Mouse (Mus musculus) thymus, adult 2 months (tissue): ENCODE data around the gene Gmppb.

ENCODE experiments used
- CTCF ChIP-seq: fragments of 200-500 bp; IDR thresholded peaks from 2 replicates; pipeline ENCODE4 v1.5.1; 2012; ENCODE audit warnings: mild to moderate bottlenecking, control low read depth, low read length, moderate library complexity, borderline replicate concordance; ENCODE audit not compliant: control insufficient read depth, poor library complexity, insufficient read depth; ENCODE audit errors: extremely low read depth
- POLR2A ChIP-seq: fragments of 200-500 bp; IDR thresholded peaks from 2 replicates; pipeline ENCODE4 v1.6.1; 2012; ENCODE audit warnings: mild to moderate bottlenecking, low read length, control low read depth, moderate library complexity; ENCODE audit not compliant: control insufficient read depth, poor library complexity, insufficient read depth; ENCODE audit errors: extremely low read depth

DNA sequence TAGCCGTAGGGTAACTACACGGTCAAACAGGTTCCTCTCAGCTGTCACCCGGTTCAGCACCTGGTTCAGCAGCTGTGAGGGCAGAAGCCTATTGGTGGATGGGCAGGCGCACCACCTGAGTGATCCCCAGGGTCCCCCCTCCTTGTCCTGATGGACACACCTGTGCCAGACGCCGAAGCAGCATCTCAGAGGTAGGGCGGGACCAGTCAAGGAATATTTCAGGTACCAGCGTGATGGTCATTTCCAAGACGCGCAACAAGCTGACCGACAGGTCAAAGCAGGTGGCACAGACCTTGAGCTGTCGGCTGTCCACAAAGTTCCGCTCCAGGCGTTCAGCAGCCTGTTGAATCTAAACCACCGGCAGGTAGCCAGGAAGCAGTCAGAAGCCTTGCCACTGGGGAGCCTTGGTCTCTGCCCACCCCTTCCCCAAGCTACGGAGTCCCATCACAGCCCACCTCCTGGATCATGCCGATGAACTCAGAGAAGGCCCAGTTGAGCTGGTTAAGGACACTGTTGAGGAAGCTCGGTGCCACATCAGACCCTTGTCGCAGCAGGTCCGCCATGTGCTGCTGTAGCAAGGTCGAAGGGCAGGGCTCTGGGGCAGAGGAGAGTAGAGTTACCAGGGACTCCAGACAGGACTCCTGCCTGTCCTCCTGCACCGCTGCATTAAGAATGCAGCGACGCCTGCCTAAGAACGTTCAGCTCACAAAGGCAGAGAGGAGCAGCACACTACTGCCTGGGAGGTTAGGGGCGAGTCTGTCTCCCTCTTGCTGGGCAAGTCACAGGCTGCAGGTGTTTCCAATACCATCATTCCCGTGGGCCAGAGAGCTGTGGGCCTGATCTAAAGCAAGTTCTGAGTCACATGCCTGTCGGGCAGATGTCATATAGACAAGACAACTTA is 7.6 kb downstream of the Gmppb start:
- TF ChIP-seq CTCF (no peak), POLR2A (no peak)
